Mouse (Mus musculus) olfactory bulb, adult 2 months (tissue): ENCODE results near the gene Rasl11b.

Experiments used
- CTCF ChIP-seq: fragments of 200-500 bp; IDR thresholded peaks from 2 replicates; pipeline ENCODE4 v1.5.1; 2012; ENCODE audit warnings: low read depth, mild to moderate bottlenecking, low read length, moderate library complexity; ENCODE audit not compliant: insufficient read depth
- POLR2A ChIP-seq: fragments of 200-500 bp; IDR thresholded peaks from 2 replicates; pipeline ENCODE4 v1.6.1; 2012; ENCODE audit warnings: mild to moderate bottlenecking, low read depth, low read length, moderate library complexity; ENCODE audit not compliant: insufficient read depth

DNA sequence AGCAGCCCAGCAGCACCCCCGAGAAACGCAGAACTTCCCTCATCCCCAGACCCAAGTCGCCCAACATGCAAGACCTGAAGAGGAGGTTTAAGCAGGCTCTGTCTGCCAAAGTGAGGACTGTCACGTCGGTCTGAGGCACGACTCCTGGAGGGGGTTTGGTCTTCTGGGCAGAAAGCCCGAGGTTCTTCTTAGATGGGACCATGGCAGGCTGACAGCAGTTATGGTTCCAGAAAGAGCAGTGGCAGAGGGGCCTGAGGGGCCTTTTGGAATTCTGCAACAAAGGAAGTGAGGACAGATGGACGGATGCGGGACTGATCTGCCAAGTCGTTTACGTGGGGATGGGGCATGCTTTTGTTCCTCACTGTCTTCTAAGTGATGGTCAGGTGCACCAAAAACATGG, 3.4 kb downstream of the Rasl11b start:
- no peak for TF ChIP-seq CTCF
- TF ChIP-seq POLR2A = no peak
